Mouse (Mus musculus) large intestine, adult 2 months (tissue): Measurements from ENCODE around the gene Mdk. TPM values are rescaled to one million over a fixed set of nuclear protein-coding genes. Genes with fewer than 3 reads are reported as not detected.

ENCODE experiments used
- DNase-seq: peaks from one replicate; pipeline ENCODE4 v3.0.0-alpha.2; 2012; ENCODE audit warnings: low read depth, low spot score
- WGBS: fragments of 180-500 bp; shearing (Covaris S2); methylation state at CpG from one replicate; pipeline ENCODE4 v1.1.7; 2018; 5-methylcytosine and 5-hydroxymethylcytosine counted together
- polyA plus RNA-seq: library from polyadenylated mRNA; depleted of rRNA; stranded (reverse); fragments of >200 nt; gene quantifications from 2 replicates; pipeline ENCODE4 v1.2.3, GENCODE M21; 2012

The Mdk gene
- polyA plus RNA-seq, 1 experiment: 7.8 TPM

GRCm38 (mm10) chr2:91921790-91922570 is 10.1 kb downstream of the Mdk start:
- DNase-seq: no peak
- 2% methylated on average over 64 of the region's 64 CpGs for WGBS

GRCm38 (mm10) chr2:91921181-91921789 is 10.8 kb downstream of the Mdk start:
- DNase-seq: no peak

GRCm38 (mm10) chr2:91920130-91920529 is 12.0 kb downstream of the Mdk start:
- DNase-seq: no peak
- 50% methylated on average over 4 of the region's 4 CpGs for WGBS

More at GRCm38 (mm10) chr2:91921181-91921789, 10.8 kb downstream of the Mdk start:
- 5% methylated on average over 31 of the region's 31 CpGs for WGBS

- DNase-seq: no peak
- WGBS: 93% methylated on average over 7 of the region's 7 CpGs
Observed at GRCm38 (mm10) chr2:91917096-91917495, 15.0 kb downstream of the Mdk start.

- no peak for DNase-seq
- WGBS: 90% methylated on average over 7 of the region's 7 CpGs
Observed at GRCm38 (mm10) chr2:91916346-91916977, 15.6 kb downstream of the Mdk start.

- WGBS: 83% methylated on average over 7 of the region's 7 CpGs
- no peak for DNase-seq
Observed at GRCm38 (mm10) chr2:91913328-91914110, 18.6 kb downstream of the Mdk start.

- DNase-seq: no peak
- 69% methylated on average over 3 of the region's 3 CpGs for WGBS
Observed at GRCm38 (mm10) chr2:91912616-91913015, 19.5 kb downstream of the Mdk start.

GRCm38 (mm10) chr2:91906141-91906540 is 26.0 kb downstream of the Mdk start:
- no peak for DNase-seq
- 69% methylated on average over 2 of the region's 2 CpGs for WGBS

GRCm38 (mm10) chr2:91904618-91905307 is 27.3 kb downstream of the Mdk start:
- no peak for DNase-seq
- 76% methylated on average over 5 of the region's 5 CpGs for WGBS

GRCm38 (mm10) chr2:91903171-91903925 is 28.7 kb downstream of the Mdk start:
- no peak for DNase-seq
- WGBS: 85% methylated on average over 3 of the region's 3 CpGs

GRCm38 (mm10) chr2:91902336-91902735 is 29.8 kb downstream of the Mdk start:
- WGBS: 77% methylated on average over 5 of the region's 5 CpGs
- no peak for DNase-seq

GRCm38 (mm10) chr2:91900431-91900830 is 31.7 kb downstream of the Mdk start:
- DNase-seq: no peak
- 95% methylated on average over 8 of the region's 8 CpGs for WGBS

GRCm38 (mm10) chr2:91899141-91899540 is 33.0 kb downstream of the Mdk start:
- DNase-seq: no peak
- 94% methylated on average over 3 of the region's 3 CpGs for WGBS

- DNase-seq: peak; percentile 76
Observed at GRCm38 (mm10) chr2:91897968-91898367, 34.1 kb downstream of the Mdk start.

GRCm38 (mm10) chr2:91895401-91895800 is 36.7 kb downstream of the Mdk start:
- DNase-seq: no peak
- 98% methylated on average over 3 of the region's 3 CpGs for WGBS

- 69% methylated on average over 3 of the region's 3 CpGs for WGBS
- DNase-seq: no peak
Observed at GRCm38 (mm10) chr2:91894716-91895115, 37.4 kb downstream of the Mdk start.

GRCm38 (mm10) chr2:91884616-91885015 is 47.5 kb downstream of the Mdk start:
- WGBS: 77% methylated on average over 4 of the region's 4 CpGs
- no peak for DNase-seq

- WGBS: 91% methylated on average over 4 of the region's 4 CpGs
- no peak for DNase-seq
Observed at GRCm38 (mm10) chr2:91883961-91884360, 48.1 kb downstream of the Mdk start.
